Mouse (Mus musculus): Measurements from ENCODE around the gene Tmem161a. TPM values are rescaled to one million over a fixed set of nuclear protein-coding genes. Genes with fewer than 3 reads are reported as not detected.

The Tmem161a gene
- polyA plus RNA-seq, 1 experiment from 2014 or later, result 45.0 TPM

DNA sequence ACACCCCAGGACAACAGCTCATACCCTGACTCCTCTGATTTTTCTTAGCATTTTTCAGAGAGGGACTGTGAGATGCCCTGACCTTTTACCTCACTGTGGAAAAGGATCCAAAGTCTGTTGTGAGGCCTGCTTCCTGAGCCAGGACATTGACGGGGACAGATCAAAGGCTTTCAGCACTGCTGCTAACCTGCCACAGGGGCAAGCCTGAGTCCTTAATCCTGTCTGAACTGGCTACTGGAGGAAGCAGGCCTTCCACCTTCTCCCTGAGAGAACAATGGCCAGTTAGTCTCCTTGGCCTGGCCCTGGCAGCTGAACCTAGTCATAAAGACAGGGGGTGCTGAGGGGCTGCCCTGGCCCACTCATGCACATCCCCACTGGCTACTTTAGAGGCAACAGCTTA, 36.0 kb downstream of the Tmem161a start:
- DNase-seq (ENCODE audit: low spot score), result no peak

DNA sequence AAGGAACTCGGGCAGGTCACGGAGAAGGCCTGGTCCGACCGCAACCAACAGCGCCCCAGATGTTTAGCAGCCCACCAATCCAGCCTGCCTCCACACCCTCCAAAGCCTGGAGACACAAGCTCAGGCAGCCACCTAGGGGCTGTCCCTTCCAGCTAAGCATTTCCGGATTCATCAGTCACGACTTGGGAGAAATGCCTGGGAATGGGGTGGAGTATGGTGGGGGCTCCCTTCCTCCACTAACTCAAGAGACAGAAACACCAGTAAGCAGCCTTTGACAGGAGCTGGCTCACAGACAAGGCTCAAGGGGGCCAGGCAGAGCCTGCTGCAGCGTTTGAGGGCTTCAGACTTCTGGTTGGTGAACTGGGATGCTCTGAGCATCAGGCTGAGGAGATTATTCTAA, 38.4 kb downstream of the Tmem161a start:
- no peak for ATAC-seq
- Histone ChIP-seq H3K27ac (ENCODE audit: low read length) (no peak overlapping the region), H3K4me2 (replicated peaks; ENCODE audit: low read depth, low read length) (0 out of 2 replicates have a peak overlapping the region, but pooled peaks have one; percentile 96), H3K36me3 (ENCODE audit: insufficient read depth, low read length) (no peaks in the 10 kb centered on the region), H3K27me3 (replicated peaks; ENCODE audit: insufficient read depth, low read length) (no peaks in the 10 kb centered on the region), H3K4me3 (ENCODE audit: low read depth, low read length) (no peak overlapping the region), H3K9ac (replicated peaks; ENCODE audit: low read depth) (no peak overlapping the region), H3K4me1 (ENCODE audit: insufficient read depth, low read depth, low read length) (peaks cover 11% of the 10 kb centered on the region; the same call in 1 of the 2 replicates), H3K9me3 (ENCODE audit: low read length) (no peaks in the 10 kb centered on the region)
- WGBS, result 29% methylated on average over 8 of the region's 8 CpGs
- no peak for TF ChIP-seq EP300 (IDR thresholded peaks at IDR 0.05)
- TF ChIP-seq CTCF (IDR thresholded peaks at IDR 0.05), result peak; percentile 34
- peak; percentile 49 for DNase-seq (ENCODE audit: low spot score)

More for the DNA sequence above, 36.0 kb downstream of the Tmem161a start:
- no peaks in the 10 kb centered on the region for H3K9me3 ChIP-seq (ENCODE audit: low read length)
- H3K4me1 ChIP-seq (ENCODE audit: insufficient read depth, low read depth, low read length), result peaks cover 11% of the 10 kb centered on the region; the same call in 1 of the 2 replicates
- H3K27me3 ChIP-seq (replicated peaks; ENCODE audit: insufficient read depth, low read length), result no peaks in the 10 kb centered on the region
- no peaks in the 10 kb centered on the region for H3K36me3 ChIP-seq (ENCODE audit: insufficient read depth, low read length)
- ATAC-seq, result no peak
- no peak overlapping the region for H3K27ac ChIP-seq (ENCODE audit: low read length)
- no peak overlapping the region for H3K4me3 ChIP-seq (ENCODE audit: low read depth, low read length)
- H3K9ac ChIP-seq (replicated peaks; ENCODE audit: low read depth), result no peak overlapping the region
- 42% methylated on average over 1 of the region's 1 CpGs for WGBS
- H3K4me2 ChIP-seq (replicated peaks; ENCODE audit: low read depth, low read length), result no peak overlapping the region
- TF ChIP-seq EP300 (IDR thresholded peaks at IDR 0.05) (no peak), CTCF (IDR thresholded peaks at IDR 0.05) (no peak)

DNA sequence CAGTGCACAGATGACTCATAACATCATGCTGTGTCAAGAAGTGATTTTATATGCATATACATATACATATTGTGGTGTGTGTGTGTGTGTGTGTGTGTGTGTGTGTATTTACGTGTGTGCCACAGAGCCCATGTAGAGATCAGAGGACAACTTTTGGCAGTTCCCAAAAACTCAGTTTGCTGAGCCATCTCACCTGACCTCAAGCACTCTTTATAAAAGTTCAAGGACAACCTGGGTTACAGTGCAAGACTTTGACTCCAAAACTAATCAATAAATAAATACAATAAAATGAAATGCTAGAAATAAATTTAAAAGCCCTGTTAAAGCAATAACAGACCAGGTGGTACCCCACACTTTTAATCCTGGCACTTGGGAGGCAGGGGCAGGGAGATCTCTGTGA, 39.1 kb downstream of the Tmem161a start:
- H3K36me3 ChIP-seq (ENCODE audit: insufficient read depth, low read length), result no peaks in the 10 kb centered on the region
- peaks cover 11% of the 10 kb centered on the region; the same call in 1 of the 2 replicates for H3K4me1 ChIP-seq (ENCODE audit: insufficient read depth, low read depth, low read length)
- H3K4me3 ChIP-seq (ENCODE audit: low read depth, low read length), result peak overlapping the region; percentile 61
- no peak overlapping the region for H3K27ac ChIP-seq (ENCODE audit: low read length)
- TF ChIP-seq EP300 (IDR thresholded peaks at IDR 0.05) (no peak), CTCF (IDR thresholded peaks at IDR 0.05) (no peak)
- peak overlapping the region; percentile 96 for H3K4me2 ChIP-seq (replicated peaks; ENCODE audit: low read depth, low read length)
- ATAC-seq (no peak), DNase-seq (ENCODE audit: low spot score) (no peak)
- H3K27me3 ChIP-seq (replicated peaks; ENCODE audit: insufficient read depth, low read length), result no peaks in the 10 kb centered on the region
- WGBS, result 77% methylated on average over 1 of the region's 1 CpGs
- no peaks in the 10 kb centered on the region for H3K9me3 ChIP-seq (ENCODE audit: low read length)
- H3K9ac ChIP-seq (replicated peaks; ENCODE audit: low read depth), result 0 out of 2 replicates have a peak overlapping the region, but pooled peaks have one; percentile 44

DNA sequence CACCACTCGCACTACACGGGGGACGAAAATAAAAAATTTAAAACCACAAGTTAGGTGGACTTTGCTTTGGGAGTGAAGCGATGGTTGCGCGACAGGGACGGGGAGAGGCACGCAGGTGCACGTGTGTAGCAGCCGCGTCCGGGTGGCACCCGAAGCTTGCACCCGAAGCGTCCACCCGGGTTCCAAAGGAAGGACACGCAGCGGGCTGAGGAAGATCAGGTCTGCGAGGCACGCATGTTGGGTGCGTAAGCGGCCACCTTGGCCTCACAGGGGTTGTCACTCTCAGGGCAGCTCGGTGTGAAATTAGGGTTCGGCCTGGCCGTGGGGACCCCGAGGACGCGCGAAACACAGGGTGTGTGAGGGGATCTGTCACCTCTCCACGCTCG, 39.6 kb downstream of the Tmem161a start:
- TF ChIP-seq EP300 (IDR thresholded peaks at IDR 0.05) (no peak), CTCF (IDR thresholded peaks at IDR 0.05) (no peak)
- Histone ChIP-seq H3K4me3 (ENCODE audit: low read depth, low read length) (peak overlapping the region; percentile 61), H3K27me3 (replicated peaks; ENCODE audit: insufficient read depth, low read length) (no peaks in the 10 kb centered on the region), H3K27ac (ENCODE audit: low read length) (peak overlapping the region; percentile 54), H3K9ac (replicated peaks; ENCODE audit: low read depth) (peak overlapping the region; percentile 44), H3K4me1 (ENCODE audit: insufficient read depth, low read depth, low read length) (peaks cover 11% of the 10 kb centered on the region; the same call in 1 of the 2 replicates), H3K36me3 (ENCODE audit: insufficient read depth, low read length) (no peaks in the 10 kb centered on the region), H3K9me3 (ENCODE audit: low read length) (no peaks in the 10 kb centered on the region), H3K4me2 (replicated peaks; ENCODE audit: low read depth, low read length) (peak overlapping the region; percentile 96)
- WGBS, result 1% methylated on average over 31 of the region's 31 CpGs
- no peak for DNase-seq (ENCODE audit: low spot score)
- no peak for ATAC-seq

DNA sequence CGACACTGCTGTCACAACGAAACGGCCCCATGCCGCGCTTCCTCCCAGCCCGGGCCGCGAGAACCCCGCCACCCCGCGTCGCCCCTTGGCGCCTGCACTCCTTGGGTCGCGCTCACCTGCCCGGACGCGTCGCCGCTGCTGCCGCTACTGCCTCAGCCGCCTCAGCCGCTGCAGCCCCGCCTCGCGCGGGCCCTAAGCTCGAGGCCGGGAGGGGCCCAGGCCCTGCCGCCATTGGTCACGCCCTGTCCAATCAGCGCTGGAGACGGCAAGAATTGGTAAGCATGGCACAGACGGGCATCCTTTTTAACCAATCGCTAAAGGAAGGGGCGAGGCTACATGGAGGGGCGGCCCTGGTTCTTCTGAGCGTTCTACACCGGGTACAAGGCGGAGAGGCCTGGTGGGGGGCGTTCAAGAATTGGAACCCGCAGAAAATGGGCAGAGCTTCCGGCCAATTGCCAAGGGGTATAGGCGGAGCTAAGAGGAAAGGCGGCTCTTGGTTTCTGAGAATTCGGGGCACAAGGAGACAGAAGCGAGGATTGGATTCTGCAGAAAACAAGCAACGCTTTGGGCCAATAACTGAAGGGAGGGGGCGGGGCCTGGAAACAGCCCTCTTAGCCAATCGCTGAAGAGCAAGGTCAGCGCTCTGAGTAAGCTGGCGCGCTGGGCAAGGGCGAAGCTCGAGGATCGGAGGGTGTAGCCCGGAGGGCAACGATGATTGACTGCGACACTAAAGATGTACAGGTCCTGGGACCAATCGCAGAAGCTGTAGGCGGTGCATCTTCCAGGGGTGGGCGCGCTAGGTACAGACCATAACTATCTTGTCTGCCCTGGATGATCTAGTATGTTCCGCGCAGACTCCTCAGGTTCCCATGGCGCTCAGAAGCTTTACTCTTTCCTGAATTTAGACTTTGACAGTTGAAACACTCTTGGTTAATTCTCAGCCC, 40.2 kb downstream of the Tmem161a start, which contains the start of gene Slc25a42:
Gene Slc25a42 (minus strand): TSS at position 194 of the 944 bp plus-strand sequence.
- Histone ChIP-seq H3K36me3 (ENCODE audit: insufficient read depth, low read length) (no peaks in the 10 kb centered on the region), H3K27me3 (replicated peaks; ENCODE audit: insufficient read depth, low read length) (no peaks in the 10 kb centered on the region), H3K9me3 (ENCODE audit: low read length) (no peaks in the 10 kb centered on the region), H3K27ac (ENCODE audit: low read length) (peak within 1 kb of the TSS; percentile 84), H3K9ac (replicated peaks; ENCODE audit: low read depth) (peak within 1 kb of the TSS; percentile 44), H3K4me2 (replicated peaks; ENCODE audit: low read depth, low read length) (peak within 1 kb of the TSS; percentile 96), H3K4me1 (ENCODE audit: insufficient read depth, low read depth, low read length) (peaks cover 11% of the 10 kb centered on the region; the same call in 1 of the 2 replicates), H3K4me3 (ENCODE audit: low read depth, low read length) (peak within 1 kb of the TSS; percentile 61)
- TF ChIP-seq EP300 (IDR thresholded peaks at IDR 0.05) (0 out of 2 replicates have a peak, but pooled peaks have one; percentile 25), CTCF (IDR thresholded peaks at IDR 0.05) (peak; percentile 1; the same call in 1 of the 2 replicates)
- peak; percentile 95 for ATAC-seq
- peak; percentile 100 for DNase-seq (ENCODE audit: low spot score)
- under 1% methylated on average over 64 of the region's 66 CpGs for WGBS

DNA sequence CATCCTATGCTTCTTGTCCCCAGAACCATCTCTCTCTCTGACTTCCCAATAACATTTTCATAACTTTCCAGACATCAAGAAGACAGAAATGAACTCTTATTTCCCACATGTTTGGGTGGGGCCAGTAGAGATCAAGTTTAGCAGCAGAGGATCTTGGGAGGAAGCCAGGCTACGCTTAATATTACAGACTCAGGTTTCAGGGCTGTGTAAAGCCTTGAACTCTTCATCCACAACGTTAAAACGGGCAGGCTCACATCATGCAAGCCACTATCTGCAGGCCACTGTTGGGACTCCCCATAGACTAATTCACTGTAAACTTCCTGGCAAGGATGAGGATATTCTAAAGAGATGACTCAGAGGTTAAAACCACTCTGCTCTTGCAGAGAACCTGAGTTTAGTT, 42.3 kb downstream of the Tmem161a start:
- ATAC-seq (no peak), DNase-seq (ENCODE audit: low spot score) (no peak)
- no peak overlapping the region for H3K27ac ChIP-seq (ENCODE audit: low read length)
- H3K36me3 ChIP-seq (ENCODE audit: insufficient read depth, low read length), result no peaks in the 10 kb centered on the region
- TF ChIP-seq EP300 (IDR thresholded peaks at IDR 0.05) (no peak), CTCF (IDR thresholded peaks at IDR 0.05) (no peak)
- WGBS, result 53% methylated on average over 3 of the region's 3 CpGs
- no peak overlapping the region for H3K4me3 ChIP-seq (ENCODE audit: low read depth, low read length)
- H3K27me3 ChIP-seq (replicated peaks; ENCODE audit: insufficient read depth, low read length), result no peaks in the 10 kb centered on the region
- H3K9ac ChIP-seq (replicated peaks; ENCODE audit: low read depth), result no peak overlapping the region
- H3K9me3 ChIP-seq (ENCODE audit: low read length), result no peaks in the 10 kb centered on the region
- H3K4me1 ChIP-seq (ENCODE audit: insufficient read depth, low read depth, low read length), result peaks cover 11% of the 10 kb centered on the region; the same call in 1 of the 2 replicates
- H3K4me2 ChIP-seq (replicated peaks; ENCODE audit: low read depth, low read length), result no peak overlapping the region

Measured in lung, postnatal 0 days (tissue).